Comparison of ENCODE assay signal across 8 mouse cellular contexts in genomic region chr16:38087231-38087630, GRCm38 (mm10). TPM values are rescaled to one million over a fixed set of nuclear protein-coding genes. Genes with fewer than 3 reads are reported as not detected.
DNase-seq lines count a peak whose midpoint lies in the region; ATAC-seq and TF ChIP-seq lines count a peak whose summit lies in the region.

No protein-coding gene starts in this region.

- TF ChIP-seq CTCF in E14TG2a.4 (conservative IDR thresholded peaks at IDR 0.05; ENCODE audit: low read length) = no peak
- TF ChIP-seq CTCF in heart, postnatal 0 days (IDR thresholded peaks at IDR 0.05; ENCODE audit: low read depth) = no peak

- H3K4me3 ChIP-seq in E14TG2a.4 (replicated peaks; ENCODE audit: low read length) = peak overlapping the region; percentile 98
- peak overlapping the region; percentile 78 for H3K4me3 ChIP-seq in heart, postnatal 0 days (ENCODE audit: low read depth, low read length)
- H3K4me3 ChIP-seq in macrophage (ENCODE audit: inconsistent target) = peak overlapping the region; percentile 56; the same call in 1 of the 2 replicates

- peak overlapping the region; percentile 98 for H3K27ac ChIP-seq in heart, postnatal 0 days (ENCODE audit: low read depth)
- no peak overlapping the region for H3K27ac ChIP-seq in macrophage

- no peaks in the 10 kb centered on the region for H3K27me3 ChIP-seq in E14TG2a.4 (ENCODE audit: insufficient read depth, low read length)
- no peaks in the 10 kb centered on the region for H3K27me3 ChIP-seq in heart, postnatal 0 days (ENCODE audit: control insufficient read depth, insufficient read depth, low read length)

- H3K79me2 ChIP-seq in macrophage (ENCODE audit: inconsistent target) = peaks cover 24% of the 10 kb centered on the region

- H3K4me1 ChIP-seq in E14TG2a.4 (replicated peaks; ENCODE audit: low read depth, low read length) = peaks cover 31% of the 10 kb centered on the region
- H3K4me1 ChIP-seq in heart, postnatal 0 days (ENCODE audit: control insufficient read depth, insufficient read depth) = peaks cover 12% of the 10 kb centered on the region; the same call in 1 of the 2 replicates

- 0 out of 2 replicates have a peak overlapping the region, but pooled peaks have one; percentile 17 for H3K9ac ChIP-seq in heart, postnatal 0 days (replicated peaks; ENCODE audit: low read depth, low read length)

- 41% methylated on average over 10 of the region's 10 CpGs for WGBS in heart, postnatal 0 days
- WGBS in macrophage (ENCODE audit: missing documents) = 84% methylated on average over 10 of the region's 10 CpGs

- H3K4me2 ChIP-seq in heart, postnatal 0 days (ENCODE audit: low read depth, low read length) = peak overlapping the region; percentile 73

- H3K9me3 ChIP-seq in E14TG2a.4 (ENCODE audit: low read length) = no peaks in the 10 kb centered on the region
- H3K9me3 ChIP-seq in heart, postnatal 0 days (replicated peaks; ENCODE audit: control insufficient read depth, low read length) = no peaks in the 10 kb centered on the region

- no peak for ATAC-seq in cerebellum, adult (ENCODE audit: insufficient number of reproducible peaks, low FRiP score, low TSS enrichment)
- ATAC-seq in heart, postnatal 0 days (ENCODE audit: insufficient read depth, low read depth) = no peak
- no peak for ATAC-seq in monocyte, adult 5-6 weeks (replicated peaks; ENCODE audit: insufficient number of reproducible peaks, low FRiP score, low TSS enrichment, poor library complexity, severe bottlenecking)

- peak; percentile 30 to 44 for DNase-seq in cerebellum, postnatal 10 days
- DNase-seq in heart, postnatal 0 days (ENCODE audit: low spot score) = no peak
- no peak for DNase-seq in spleen, adult 12 weeks (ENCODE audit: low spot score)
- no peak for DNase-seq in thymus, postnatal 10 days (ENCODE audit: low spot score in 2 of 2)

- H3K36me3 ChIP-seq in E14TG2a.4 (ENCODE audit: insufficient read depth, low read length) (no peaks in the 10 kb centered on the region), macrophage (ENCODE audit: inconsistent target) (no peaks in the 10 kb centered on the region)
- H3K36me3 ChIP-seq in heart, postnatal 0 days (replicated peaks; ENCODE audit: control insufficient read depth, insufficient read depth, low read length) = no peaks in the 10 kb centered on the region

- TF ChIP-seq EP300 in heart, postnatal 0 days (IDR thresholded peaks at IDR 0.05; ENCODE audit: low read depth) = no peak

RNA-seq across cellular contexts. Expression of gene Gsk3b, which starts 1.6 kb away (rescaled TPM):
- 37.4 and 40.8 TPM in 2 replicates for total RNA-seq in heart, postnatal 0 days (2014; rRNA removed; ENCODE audit: low replicate concordance)
- 31.3 and 31.5 TPM in 2 replicates for polyA plus RNA-seq in heart, postnatal 0 days (2015; fragmentation: Nextera tagmentation; extraction: Ambion mirVana)
- 100 to 1,000 TPM in 23 of 26 experiments, 10 to 100 TPM in 3; 89.0 to 203 (median 163) TPM for total RNA-seq in macrophage (2018; cell fraction: chromatin; rRNA removed)
- total RNA-seq in macrophage (2018; cell fraction: cytosol; rRNA removed) = 10 to 100 TPM; 60.3 to 87.0 (median 71.8) TPM
- total RNA-seq in macrophage (2018; cell fraction: nucleus; rRNA removed) = 100 to 1,000 TPM in 15 of 26 experiments, 10 to 100 TPM in 11; 77.4 to 155 (median 101) TPM
- polyA plus RNA-seq in macrophage (2018) = 31.4 to 45.3 TPM (median 38.2 TPM) in 3 replicates
- total RNA-seq in monocyte, adult 5-6 weeks (2017) = 47.0 to 73.4 TPM (median 62.4 TPM) in 3 replicates

Comparison
In these comparisons a context has a peak if more than half of its experiments do, and no peak if none do; other contexts are left out.
1. DNase-seq: peak in cerebellum, postnatal 10 days (2 of 2); none in heart, postnatal 0 days (single experiment), spleen, adult 12 weeks (single experiment) and thymus, postnatal 10 days (0 of 2).
2. Peak in every context shown above with its lines, with median percentiles within 50 percentile points of each other: H3K4me3 ChIP-seq.